Mouse (Mus musculus) hindbrain, embryonic 14.5 days (tissue): ENCODE measurements at regions not wholly inside any gene's neighbourhood (a gene's known extent, or its start where the extent isn't known, plus 50 kb on each side); places are given as distances from the start of the nearest gene placed in this dataset.

Experiments
- ATAC-seq: fragments of 200-750 bp; cut with Nextera tagmentation; 2 replicates; pipeline ENCODE4 v1.8.0; 2017; ENCODE audit warnings: moderate number of reproducible peaks, mild to moderate bottlenecking, moderate TSS enrichment, moderate library complexity; ENCODE audit not compliant: low FRiP score
- DNase-seq: peaks from one replicate; pipeline ENCODE4 v3.0.0-alpha.2; 2015; ENCODE audit warnings: low spot score
- H3K27ac ChIP-seq: fragments of 300-500 bp; sonication (generic); 2 replicates; pipeline ENCODE4 v1.5.1; 2014; ENCODE audit warnings: mild to moderate bottlenecking, moderate library complexity
- H3K27me3 ChIP-seq: fragments of 300-500 bp; sonication (generic); 2 replicates; pipeline ENCODE4 v1.6.1; 2014; ENCODE audit warnings: mild to moderate bottlenecking, low read length, mixed read lengths; ENCODE audit not compliant: control insufficient read depth, insufficient read depth
- H3K36me3 ChIP-seq: fragments of 300-500 bp; sonication (generic); replicated peaks from 2 replicates; pipeline ENCODE4 v1.6.1; 2014; ENCODE audit not compliant: control insufficient read depth, insufficient read depth
- H3K4me1 ChIP-seq: fragments of 300-500 bp; sonication (generic); replicated peaks from 2 replicates; pipeline ENCODE4 v1.6.1; 2014; ENCODE audit warnings: antibody characterized with exemption, low read length, mixed read lengths; ENCODE audit not compliant: control insufficient read depth, insufficient read depth
- H3K4me2 ChIP-seq: fragments of 300-500 bp; sonication (generic); replicated peaks from 2 replicates; pipeline ENCODE4 v1.6.1; 2014; ENCODE audit warnings: mild to moderate bottlenecking, moderate library complexity
- H3K4me3 ChIP-seq: fragments of 300-500 bp; sonication (generic); replicated peaks from 2 replicates; pipeline ENCODE4 v1.5.1; 2014; ENCODE audit warnings: mild to moderate bottlenecking, low read length
- H3K9ac ChIP-seq: fragments of 300-500 bp; sonication (generic); 2 replicates; pipeline ENCODE4 v1.6.1; 2014
- H3K9me3 ChIP-seq: fragments of 300-500 bp; sonication (generic); 2 replicates; pipeline ENCODE4 v1.6.1; 2016; ENCODE audit warnings: low read length; ENCODE audit not compliant: control insufficient read depth
- WGBS: fragments of 180-500 bp; shearing (Covaris S2); extraction: QIAGEN DNeasy Blood & Tissue Kit; methylation state at CpG from one replicate; pipeline ENCODE4 v1.1.7; 2014; 5-methylcytosine and 5-hydroxymethylcytosine counted together

- Histone ChIP-seq H3K4me3 (no peak overlapping the region), H3K9ac (no peak overlapping the region), H3K4me1 (no peaks in the 10 kb centered on the region), H3K9me3 (no peaks in the 10 kb centered on the region), H3K27me3 (no peaks in the 10 kb centered on the region), H3K36me3 (no peaks in the 10 kb centered on the region), H3K4me2 (no peak overlapping the region), H3K27ac (no peak overlapping the region)
- WGBS: 94% methylated on average over 10 of the region's 10 CpGs
- no peak for ATAC-seq
- DNase-seq: no peak
These were observed 336.1 kb upstream of the Map3k7 start for GRCm38 (mm10) chr4:31627777-31628176.

GRCm38 (mm10) chr4:31638564-31638963 is 325.3 kb upstream of the Map3k7 start:
- H3K4me2 ChIP-seq: no peak overlapping the region
- ATAC-seq (no peak), DNase-seq (no peak)
- peaks cover 7% of the 10 kb centered on the region; the same call in 1 of the 2 replicates for H3K4me1 ChIP-seq
- H3K9ac ChIP-seq: no peak overlapping the region
- H3K27ac ChIP-seq: no peak overlapping the region
- no peaks in the 10 kb centered on the region for H3K36me3 ChIP-seq
- no peak overlapping the region for H3K4me3 ChIP-seq
- WGBS: 94% methylated on average over 6 of the region's 6 CpGs
- no peaks in the 10 kb centered on the region for H3K27me3 ChIP-seq
- no peaks in the 10 kb centered on the region for H3K9me3 ChIP-seq

GRCm38 (mm10) chr4:31642161-31642560 is 321.7 kb upstream of the Map3k7 start:
- Histone ChIP-seq H3K9ac (peak overlapping the region; percentile 24; the same call in 1 of the 2 replicates), H3K27me3 (no peaks in the 10 kb centered on the region), H3K4me3 (no peak overlapping the region), H3K9me3 (no peaks in the 10 kb centered on the region), H3K36me3 (no peaks in the 10 kb centered on the region), H3K27ac (peak overlapping the region; percentile 63), H3K4me1 (peaks cover 7% of the 10 kb centered on the region; the same call in 1 of the 2 replicates), H3K4me2 (peak overlapping the region; percentile 11; the same call in 1 of the 2 replicates)
- DNase-seq: peak; percentile 82
- ATAC-seq: peak; percentile 92
- 36% methylated on average over 9 of the region's 9 CpGs for WGBS

GRCm38 (mm10) chr4:31642593-31643290 is 321.2 kb upstream of the Map3k7 start:
- no peak overlapping the region for H3K4me3 ChIP-seq
- DNase-seq: no peak
- no peaks in the 10 kb centered on the region for H3K9me3 ChIP-seq
- peak overlapping the region; percentile 11; the same call in 1 of the 2 replicates for H3K4me2 ChIP-seq
- H3K9ac ChIP-seq: no peak overlapping the region
- peak overlapping the region; percentile 63 for H3K27ac ChIP-seq
- H3K36me3 ChIP-seq: no peaks in the 10 kb centered on the region
- H3K27me3 ChIP-seq: no peaks in the 10 kb centered on the region
- 37% methylated on average over 10 of the region's 10 CpGs for WGBS
- H3K4me1 ChIP-seq: peaks cover 7% of the 10 kb centered on the region; the same call in 1 of the 2 replicates
- peak; percentile 58; the same call in 1 of the 2 replicates for ATAC-seq

GRCm38 (mm10) chr4:31648631-31649368 is 315.1 kb upstream of the Map3k7 start:
- ATAC-seq: no peak
- Histone ChIP-seq H3K4me3 (no peak overlapping the region), H3K9ac (no peak overlapping the region), H3K27me3 (no peaks in the 10 kb centered on the region), H3K4me2 (no peak overlapping the region), H3K4me1 (no peaks in the 10 kb centered on the region), H3K36me3 (no peaks in the 10 kb centered on the region), H3K27ac (no peak overlapping the region), H3K9me3 (no peaks in the 10 kb centered on the region)
- no peak for DNase-seq
- 89% methylated on average over 8 of the region's 8 CpGs for WGBS

- Histone ChIP-seq H3K4me3 (no peak overlapping the region), H3K36me3 (no peaks in the 10 kb centered on the region), H3K27ac (no peak overlapping the region), H3K9me3 (no peaks in the 10 kb centered on the region), H3K9ac (no peak overlapping the region), H3K27me3 (no peaks in the 10 kb centered on the region), H3K4me2 (no peak overlapping the region), H3K4me1 (no peaks in the 10 kb centered on the region)
- ATAC-seq (no peak), DNase-seq (no peak)
- 64% methylated on average over 11 of the region's 11 CpGs for WGBS
These were observed 308.4 kb upstream of the Map3k7 start for GRCm38 (mm10) chr4:31655364-31656106.

- H3K36me3 ChIP-seq: no peaks in the 10 kb centered on the region
- no peaks in the 10 kb centered on the region for H3K4me1 ChIP-seq
- no peak overlapping the region for H3K9ac ChIP-seq
- H3K4me2 ChIP-seq: no peak overlapping the region
- ATAC-seq (no peak), DNase-seq (no peak)
- 94% methylated on average over 8 of the region's 8 CpGs for WGBS
- H3K4me3 ChIP-seq: no peak overlapping the region
- H3K27ac ChIP-seq: no peak overlapping the region
- H3K9me3 ChIP-seq: no peaks in the 10 kb centered on the region
- no peaks in the 10 kb centered on the region for H3K27me3 ChIP-seq
These were observed 307.8 kb upstream of the Map3k7 start for GRCm38 (mm10) chr4:31656111-31656510.

- Histone ChIP-seq H3K4me2 (no peak overlapping the region), H3K4me1 (no peaks in the 10 kb centered on the region), H3K9ac (no peak overlapping the region), H3K9me3 (no peaks in the 10 kb centered on the region), H3K36me3 (no peaks in the 10 kb centered on the region), H3K4me3 (no peak overlapping the region), H3K27me3 (no peaks in the 10 kb centered on the region), H3K27ac (no peak overlapping the region)
- WGBS: 64% methylated on average over 5 of the region's 5 CpGs
- no peak for DNase-seq
- no peak for ATAC-seq
These were observed 305.1 kb upstream of the Map3k7 start for GRCm38 (mm10) chr4:31658820-31659219.

- WGBS: 26% methylated on average over 4 of the region's 4 CpGs
- no peak overlapping the region for H3K9ac ChIP-seq
- H3K36me3 ChIP-seq: no peaks in the 10 kb centered on the region
- no peak overlapping the region for H3K27ac ChIP-seq
- no peaks in the 10 kb centered on the region for H3K27me3 ChIP-seq
- ATAC-seq (no peak), DNase-seq (no peak)
- no peaks in the 10 kb centered on the region for H3K4me1 ChIP-seq
- H3K4me2 ChIP-seq: no peak overlapping the region
- no peak overlapping the region for H3K4me3 ChIP-seq
- H3K9me3 ChIP-seq: no peaks in the 10 kb centered on the region
These were observed 303.0 kb upstream of the Map3k7 start for GRCm38 (mm10) chr4:31660896-31661295.
